Mouse (Mus musculus) urinary bladder, adult 2 months (tissue): ENCODE data around the gene Phex. TPM values are rescaled to one million over a fixed set of nuclear protein-coding genes. Genes with fewer than 3 reads are reported as not detected.

Experiments
- DNase-seq: peaks from one replicate; pipeline ENCODE4 v3.0.0; 2022; ENCODE audit warnings: low spot score
- polyA plus RNA-seq: library from polyadenylated mRNA; depleted of rRNA; stranded (reverse); fragments of >200 nt; gene quantifications from 2 replicates; pipeline ENCODE4 v1.2.3, GENCODE M21; 2012; rRNA removed

Gene Phex
- 0.04 and 0.06 TPM in 2 replicates for polyA plus RNA-seq

DNA sequence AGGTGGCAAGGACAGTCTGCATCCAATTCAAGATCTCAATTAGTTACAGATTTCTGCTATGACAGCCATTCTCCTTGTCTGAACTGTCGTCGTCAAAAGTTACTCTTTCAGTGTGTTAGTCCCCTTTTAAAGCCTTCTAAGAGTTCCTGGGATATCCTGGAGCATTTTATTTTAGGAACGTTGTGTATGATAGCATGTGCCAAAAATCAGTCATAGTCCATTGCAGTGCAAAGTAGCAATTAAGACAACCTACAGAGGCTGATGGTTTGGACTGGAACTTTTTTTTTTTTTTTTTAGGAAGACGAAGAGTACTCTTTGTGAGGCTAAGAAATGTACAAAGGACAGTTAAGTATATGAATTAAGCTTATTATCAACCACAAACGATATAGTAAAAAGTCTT, at the start of gene Phex:
Phex (minus strand) TSS at position 101 of the 400 bp plus-strand sequence.
- no peak for DNase-seq

DNA sequence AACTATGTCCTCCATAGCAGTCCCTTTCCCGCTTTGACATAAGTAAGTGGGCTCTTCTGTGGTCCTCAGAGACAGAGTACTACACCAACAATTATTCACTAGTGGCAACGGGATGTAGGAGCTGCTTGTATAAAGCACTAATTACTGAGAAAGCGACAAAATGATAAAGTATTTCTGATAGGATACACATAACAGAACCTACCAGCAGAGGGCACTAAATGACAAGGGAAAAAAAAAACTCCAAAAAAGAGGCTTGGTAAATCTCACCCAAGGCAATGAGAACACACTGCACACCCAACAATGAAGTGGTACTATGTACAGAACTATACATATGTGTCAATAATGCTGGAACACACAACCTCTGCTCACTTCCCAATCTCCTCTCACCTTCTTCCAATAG, 47.6 kb upstream of the Phex start:
- DNase-seq = no peak

DNA sequence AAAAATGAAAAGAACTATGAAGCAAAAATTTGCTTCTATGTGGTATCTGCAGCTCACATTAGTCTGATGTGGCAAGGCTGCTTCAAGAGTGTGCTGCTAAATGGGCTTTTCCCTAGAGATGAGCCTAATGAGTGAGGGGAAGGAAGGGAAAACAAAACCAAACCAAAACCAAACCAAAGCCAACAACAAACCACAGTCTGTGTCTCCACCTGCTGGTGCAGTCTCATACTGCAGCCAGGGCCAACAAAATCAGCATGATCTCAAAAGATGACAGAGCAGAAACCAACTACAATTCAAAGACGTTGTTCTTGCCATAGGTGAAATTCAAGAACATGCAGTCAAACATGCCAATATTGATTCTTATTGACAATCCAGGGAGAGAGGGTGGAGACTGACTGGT, 39.3 kb upstream of the Phex start:
- no peak for DNase-seq

DNA sequence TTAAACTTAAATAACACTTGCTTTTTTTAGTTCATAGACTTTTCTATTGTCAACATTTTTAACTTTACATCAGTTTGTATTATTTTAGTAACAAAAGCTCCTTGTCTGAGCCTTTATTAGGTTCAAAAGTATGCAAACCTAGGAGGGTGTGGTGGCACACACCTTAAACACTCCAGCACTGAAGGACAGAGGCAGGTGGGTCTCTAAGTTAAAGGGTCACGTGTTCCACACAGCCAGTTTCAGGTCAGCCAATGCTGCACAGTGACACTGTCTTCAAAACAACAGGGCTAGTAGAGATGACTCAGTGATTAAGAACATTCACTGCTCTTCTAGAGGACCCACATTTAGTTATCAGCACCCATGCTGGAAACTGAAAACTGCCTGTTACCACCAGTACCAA, 33.9 kb upstream of the Phex start:
- DNase-seq = no peak

DNA sequence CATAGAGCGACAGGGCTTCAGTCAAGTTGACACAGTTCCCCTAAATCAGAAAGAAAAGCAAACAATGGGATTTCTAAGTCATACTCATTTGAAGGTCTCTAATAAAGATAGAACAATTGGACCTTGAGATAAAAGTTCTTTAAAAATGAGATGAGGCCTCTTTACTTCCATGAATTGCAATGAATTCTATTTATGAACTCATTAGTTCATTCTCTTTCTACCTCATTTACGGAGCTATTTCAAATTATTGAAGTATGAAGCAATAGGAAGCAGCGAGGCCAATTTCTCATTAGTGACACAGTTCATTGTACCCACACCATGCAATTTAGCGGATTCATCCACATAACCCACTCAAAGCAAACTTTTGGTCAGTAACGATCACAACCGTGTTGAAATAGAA, 32.3 kb upstream of the Phex start:
- DNase-seq = no peak

- no peak for DNase-seq
Observed at GRCm38 (mm10) chrX:157434768-157435167, 19.7 kb upstream of the Phex start.

DNA sequence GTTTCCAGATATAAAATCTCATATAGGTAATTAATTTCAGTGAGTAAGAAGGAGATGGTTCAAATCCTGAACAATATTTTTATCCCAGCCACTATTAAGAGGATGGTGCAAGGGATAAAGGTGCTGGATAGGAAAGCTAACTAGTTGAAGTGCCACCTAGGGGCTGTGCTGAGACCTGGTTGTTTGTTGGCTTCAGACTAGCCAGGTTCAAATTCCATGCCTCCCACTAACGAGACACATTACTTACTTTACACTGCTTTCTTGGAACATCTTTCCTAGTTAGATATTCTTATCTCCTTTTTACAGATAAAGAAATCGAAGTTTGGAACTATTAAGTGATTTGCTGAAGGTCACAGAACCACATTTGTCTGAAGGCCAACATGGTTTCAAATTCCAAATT, 4.3 kb upstream of the Phex start:
- DNase-seq = no peak

DNA sequence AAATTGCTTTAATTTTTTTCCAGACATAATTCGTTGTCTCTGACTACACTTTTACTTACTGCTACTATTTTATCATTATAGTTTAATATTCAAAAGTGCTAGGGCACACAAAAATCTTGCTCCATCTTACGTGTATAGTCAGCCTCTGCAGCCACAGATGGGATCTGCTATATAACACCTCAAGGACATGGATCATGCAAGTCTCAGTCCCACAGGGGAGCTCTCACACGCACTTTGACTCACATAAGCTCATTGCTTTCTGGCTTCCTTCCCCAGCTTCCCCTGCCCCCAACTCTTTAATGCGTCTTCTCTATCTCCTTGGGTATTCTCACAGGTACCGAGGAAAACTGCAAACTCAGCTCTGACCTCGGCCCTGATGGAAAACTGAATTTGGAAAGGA, 10.2 kb downstream of the Phex start:
- DNase-seq = no peak

DNA sequence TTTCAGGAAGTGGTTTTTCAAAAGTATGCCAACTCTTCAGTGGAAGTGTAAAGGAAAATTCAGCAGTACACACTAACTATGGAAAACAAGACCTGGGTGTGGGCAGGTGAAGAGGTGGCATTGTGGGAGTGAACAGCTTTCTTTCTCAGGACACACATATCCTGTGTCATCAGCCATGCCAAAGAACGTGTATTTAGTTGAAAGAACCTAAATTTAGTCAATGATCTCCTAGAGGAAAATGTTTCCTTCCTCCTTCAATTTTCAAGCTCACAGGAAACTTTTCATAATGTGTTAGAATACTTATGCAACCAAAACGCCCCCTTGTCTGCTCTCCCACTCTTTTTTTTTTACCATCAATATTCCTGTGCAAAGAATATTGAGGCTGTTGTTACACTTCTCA, 23.9 kb downstream of the Phex start:
- no peak for DNase-seq

- DNase-seq = no peak
Observed at GRCm38 (mm10) chrX:157390102-157390501, 25.0 kb downstream of the Phex start.

DNA sequence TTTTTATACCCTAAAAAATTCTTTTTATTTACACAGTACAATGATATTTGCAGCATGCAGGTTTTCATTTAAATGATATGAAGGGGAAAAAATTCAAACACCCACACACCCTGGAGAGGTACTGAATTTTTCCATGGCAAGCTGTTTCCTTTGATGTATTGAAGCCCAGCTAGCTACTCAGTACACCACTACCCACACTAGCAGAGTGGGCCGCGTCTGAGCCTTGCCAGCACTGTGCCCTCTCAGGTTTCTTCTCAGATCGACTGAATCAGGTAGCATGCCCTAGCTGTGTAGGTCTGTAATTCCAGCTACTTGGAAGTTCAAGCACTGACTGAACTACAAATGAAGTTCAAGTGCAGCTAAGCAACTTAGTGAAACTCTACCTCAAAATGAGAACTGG, 26.7 kb downstream of the Phex start:
- DNase-seq = no peak

DNA sequence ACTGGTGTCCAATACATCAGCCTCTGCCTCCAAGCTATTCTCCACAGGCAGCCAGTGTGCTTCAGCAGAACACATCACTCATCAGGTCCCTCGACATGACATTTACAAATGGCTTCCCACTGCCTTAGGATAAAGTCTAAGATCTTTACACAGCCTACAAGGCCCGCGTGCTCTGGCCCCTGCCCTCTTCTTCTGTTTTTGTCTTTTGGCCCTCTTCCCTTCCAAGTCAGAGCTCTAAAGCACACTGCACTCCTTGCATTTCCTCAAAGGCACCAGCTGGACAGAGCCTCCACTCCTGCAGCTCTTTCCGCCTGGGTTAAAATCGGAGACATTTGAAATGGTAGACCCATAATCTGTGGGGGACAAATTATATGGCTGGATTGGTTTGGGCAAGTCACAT, 28.1 kb downstream of the Phex start:
- no peak for DNase-seq

DNA sequence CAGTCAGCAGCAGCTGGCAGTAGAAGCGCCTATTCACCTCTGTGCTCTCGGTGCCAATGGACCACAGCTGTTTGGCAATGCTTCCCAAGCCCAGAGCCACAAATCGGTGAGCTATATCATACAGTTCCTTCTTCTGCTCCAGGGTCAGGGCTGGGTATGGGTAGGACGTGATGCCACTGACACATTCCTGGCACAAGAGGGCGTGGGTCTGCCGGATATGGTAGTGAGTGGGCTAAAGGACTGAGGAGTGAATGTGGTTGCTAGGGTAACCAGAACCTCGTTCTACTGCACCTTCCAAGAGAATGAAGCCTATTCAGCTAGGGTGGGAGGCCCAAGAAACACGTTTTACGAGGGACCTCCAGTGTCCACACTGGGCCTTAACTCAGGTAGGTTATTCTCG, 36.3 kb downstream of the Phex start:
- DNase-seq = no peak

GRCm38 (mm10) chrX:157377456-157377855, 37.7 kb downstream of the Phex start:
- DNase-seq = no peak

DNA sequence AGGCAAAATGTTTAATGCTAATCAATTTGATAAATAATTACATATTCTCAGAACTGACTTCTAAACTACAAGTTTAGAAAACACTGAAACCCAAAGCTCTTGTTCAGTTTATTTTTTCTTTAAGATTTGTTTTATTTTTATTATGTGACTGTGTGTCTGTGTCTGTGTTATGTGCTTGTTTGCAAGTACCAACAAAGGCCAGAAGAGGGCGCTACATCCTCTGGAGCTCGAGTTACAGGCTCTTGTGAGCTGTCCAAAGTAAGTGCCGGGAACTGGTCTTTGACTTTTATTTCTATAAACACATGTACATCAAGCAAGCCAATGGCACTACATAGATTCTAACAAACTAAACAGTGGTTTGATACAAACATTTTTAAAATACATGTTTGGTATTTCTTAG, 41.2 kb downstream of the Phex start:
- no peak for DNase-seq

DNA sequence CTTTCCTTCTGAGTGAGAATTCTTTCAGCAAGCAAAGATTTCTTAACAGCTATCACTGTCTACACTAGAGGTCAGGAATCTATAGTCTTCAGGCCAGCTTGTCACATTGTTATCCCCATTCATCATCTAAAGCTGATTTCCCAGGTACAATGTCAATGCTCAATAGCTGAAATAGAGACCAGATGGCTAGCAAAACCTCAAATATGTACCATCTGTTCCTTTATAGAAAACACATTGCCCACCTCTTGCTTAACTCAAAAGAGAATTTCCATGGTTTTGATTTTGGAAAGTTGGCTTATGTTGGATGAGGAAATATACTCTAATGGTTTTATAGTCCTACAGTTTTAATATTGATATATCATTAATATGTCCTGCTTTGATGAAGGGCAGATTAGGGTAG, 45.9 kb downstream of the Phex start:
- DNase-seq = no peak

DNA sequence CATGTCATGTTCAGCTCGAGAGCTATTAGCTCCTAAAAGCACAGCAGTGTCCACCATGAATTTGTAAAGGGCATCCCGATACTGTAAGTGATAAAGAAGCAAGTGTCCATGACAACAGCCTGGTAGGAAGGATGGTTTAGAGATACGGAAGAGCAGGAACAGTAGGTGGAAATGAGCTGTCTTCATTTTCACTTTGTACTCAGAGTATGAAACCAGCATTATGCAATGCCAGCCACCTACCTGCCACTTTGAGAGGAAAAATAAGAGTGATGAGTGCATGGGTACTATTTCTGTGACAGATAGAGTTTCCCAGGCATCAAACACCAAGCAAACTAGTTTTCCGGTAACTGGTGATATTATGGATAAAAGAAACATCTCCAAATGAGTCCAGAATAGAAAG, 59.6 kb downstream of the Phex start:
- DNase-seq = no peak

- no peak for DNase-seq
Observed at GRCm38 (mm10) chrX:157346201-157346600, 68.9 kb downstream of the Phex start.

DNA sequence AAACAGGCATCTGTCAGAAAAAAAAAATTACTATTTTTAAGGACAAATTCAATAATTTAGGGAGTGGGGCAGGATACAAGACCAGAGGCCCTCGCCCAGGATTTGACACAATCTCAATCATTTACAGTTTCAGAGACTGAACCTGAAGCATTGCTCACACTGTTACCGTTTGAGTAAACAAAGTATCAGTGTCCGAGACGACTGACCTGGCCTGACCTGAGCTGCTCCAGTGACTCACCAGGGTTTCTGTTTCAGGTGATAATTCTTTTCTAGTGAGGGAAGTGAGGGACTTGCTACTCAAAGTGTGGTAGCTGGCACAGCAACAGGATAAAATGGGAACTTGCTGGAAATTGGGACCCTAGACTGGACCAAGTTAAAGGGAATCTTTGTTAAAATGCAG, 80.4 kb downstream of the Phex start:
- DNase-seq = no peak

GRCm38 (mm10) chrX:157329821-157330220, 85.3 kb downstream of the Phex start:
- no peak for DNase-seq

DNA sequence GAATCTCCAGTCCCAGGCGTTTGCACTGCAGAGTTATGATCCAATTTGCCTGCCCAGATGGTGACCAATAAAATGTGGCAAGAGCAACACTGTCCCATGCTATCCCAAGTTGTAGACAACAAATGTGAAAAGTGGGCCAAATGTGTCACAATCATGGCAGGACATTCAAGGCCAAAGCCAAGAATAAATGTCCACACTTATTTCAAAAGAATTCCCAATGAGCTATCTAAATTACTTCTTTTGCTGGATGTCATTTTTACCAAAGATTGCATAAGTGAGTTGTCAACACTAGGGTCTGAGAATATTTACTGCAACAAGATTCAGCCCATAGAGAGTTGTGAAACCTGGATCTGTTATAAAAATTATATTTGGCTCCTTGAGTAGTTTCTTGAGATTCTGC, 86.7 kb downstream of the Phex start:
- no peak for DNase-seq

- no peak for DNase-seq
Observed at GRCm38 (mm10) chrX:157327756-157328155, 87.4 kb downstream of the Phex start.

- DNase-seq = no peak
Observed at GRCm38 (mm10) chrX:157324396-157324795, 90.7 kb downstream of the Phex start.

DNA sequence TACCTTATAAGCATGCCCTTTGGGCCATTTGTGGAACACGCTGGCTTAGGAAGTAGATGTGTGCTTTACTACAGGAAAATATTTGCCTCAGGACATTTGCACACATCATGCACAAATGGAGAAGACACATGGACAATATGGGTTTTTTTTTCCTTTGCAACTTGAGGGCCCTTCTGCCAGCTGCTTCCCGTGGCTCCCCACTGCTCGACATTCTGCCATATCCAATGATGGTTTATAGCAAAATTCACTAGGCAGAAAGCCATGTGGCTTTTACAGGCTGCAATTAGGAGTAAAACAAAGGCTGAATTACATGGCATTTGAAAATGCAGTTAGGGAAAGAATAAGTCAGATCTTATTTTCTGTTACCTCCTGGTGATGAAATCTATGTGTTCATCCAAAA, 104.8 kb downstream of the Phex start:
- no peak for DNase-seq

- no peak for DNase-seq
Observed at GRCm38 (mm10) chrX:157308171-157308570, 106.9 kb downstream of the Phex start.
